Mouse (Mus musculus) B cell, adult 2 months (primary cell): ENCODE measurements around the gene Maml3.

ENCODE experiments used
- DNase-seq, 2 experiments: peaks; one replicate each; pipeline ENCODE4 v3.0.0; 2022

The Maml3 gene

DNA sequence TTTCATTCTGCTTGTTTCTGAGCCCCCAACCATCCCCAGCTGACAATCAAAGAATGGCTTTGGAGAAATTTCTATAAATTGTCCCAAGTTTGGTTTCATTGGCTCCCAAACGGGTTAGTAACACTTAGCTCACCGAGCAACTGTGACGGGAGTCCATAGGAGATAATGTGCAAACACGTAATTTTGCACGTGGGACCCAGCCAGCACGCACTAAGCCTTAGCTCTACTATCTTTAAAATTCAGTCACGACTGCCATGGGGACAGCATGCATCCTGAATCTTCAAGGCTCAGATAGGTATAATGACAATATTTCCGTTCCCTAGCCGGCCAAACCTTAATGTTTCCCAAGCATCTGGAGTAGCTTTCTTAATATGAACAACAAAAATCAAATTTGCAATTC lies 243.2 kb downstream of the Maml3 start:
- no peak for DNase-seq

DNA sequence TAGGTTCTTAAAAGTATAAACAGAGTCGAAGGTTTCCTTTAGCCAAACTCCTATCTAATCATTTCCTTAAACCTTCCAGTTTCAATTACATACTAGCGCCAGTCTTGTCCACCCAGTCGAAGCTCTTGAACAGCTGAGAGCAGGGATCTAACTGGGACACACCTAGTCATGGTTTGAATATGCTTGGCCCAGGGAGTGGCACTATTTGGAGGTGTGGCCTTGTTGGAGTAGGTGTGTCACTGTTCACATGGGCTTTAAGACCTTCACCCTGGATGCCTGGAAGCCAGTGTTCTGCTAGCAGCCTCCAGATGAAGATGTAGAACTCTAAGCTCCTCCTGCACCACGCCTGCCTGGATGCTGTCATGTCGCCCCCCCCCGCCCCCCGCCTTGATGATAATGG lies 244.4 kb downstream of the Maml3 start:
- DNase-seq: no peak

DNA sequence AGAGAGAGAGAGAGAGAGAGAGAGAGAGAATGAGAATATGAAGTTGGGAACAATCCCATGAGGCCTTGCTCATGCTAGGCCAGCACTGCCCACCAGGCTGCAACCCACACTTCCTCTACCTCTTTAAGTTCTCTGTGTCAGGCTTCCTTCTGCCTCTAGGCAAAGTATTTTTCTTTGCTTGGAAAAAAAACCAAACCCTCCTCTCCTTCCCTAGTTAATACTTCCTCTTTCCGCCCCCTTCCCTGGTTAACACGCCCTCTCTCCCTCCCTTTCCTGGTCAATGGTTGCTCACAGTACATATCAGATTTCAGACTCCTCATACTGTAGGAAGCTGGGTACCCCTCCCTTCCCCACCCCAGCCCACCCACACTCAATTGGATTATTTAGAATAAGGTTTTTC lies 245.7 kb downstream of the Maml3 start:
- peak in 1 of 2 experiments; percentile 5 for DNase-seq

DNA sequence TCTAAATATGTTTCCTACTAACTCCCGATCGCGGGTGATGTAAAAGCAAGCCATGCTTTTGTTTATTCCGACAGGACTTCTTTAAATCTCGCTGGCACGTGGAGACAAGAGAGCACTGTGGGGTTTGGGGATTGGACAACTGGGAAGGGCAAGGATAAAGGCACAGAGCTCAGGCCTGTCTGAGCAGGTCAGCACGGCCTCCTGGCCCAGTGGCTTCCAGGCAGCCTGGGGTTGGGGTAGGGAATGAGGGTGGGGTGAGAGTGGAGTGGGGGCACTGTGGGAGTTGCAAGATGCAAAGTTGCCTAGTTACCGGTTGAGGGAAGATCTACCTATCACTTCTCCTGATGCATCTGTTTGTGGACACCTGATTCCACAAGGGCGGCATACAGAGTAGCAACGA lies 250.7 kb downstream of the Maml3 start:
- DNase-seq: no peak

DNA sequence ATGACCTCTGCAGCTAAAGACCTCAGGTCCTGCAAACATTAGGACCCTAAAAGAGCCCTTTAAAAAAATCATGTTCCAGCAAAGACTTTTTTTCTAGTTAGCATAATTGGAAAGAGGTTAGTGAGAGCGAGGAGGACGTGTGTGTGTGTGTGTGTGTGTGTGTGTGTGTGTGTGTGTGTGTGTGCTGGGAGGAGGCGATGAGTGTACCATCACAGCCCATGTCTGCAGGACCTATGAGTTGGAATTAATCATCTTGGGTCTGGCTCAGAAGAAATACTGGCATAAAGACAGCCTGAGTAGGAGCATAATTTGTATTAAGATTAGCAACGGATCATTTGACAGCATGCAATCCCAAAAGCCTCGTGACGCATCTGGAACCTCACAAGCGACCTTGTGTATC lies 251.3 kb downstream of the Maml3 start:
- DNase-seq: no peak

DNA sequence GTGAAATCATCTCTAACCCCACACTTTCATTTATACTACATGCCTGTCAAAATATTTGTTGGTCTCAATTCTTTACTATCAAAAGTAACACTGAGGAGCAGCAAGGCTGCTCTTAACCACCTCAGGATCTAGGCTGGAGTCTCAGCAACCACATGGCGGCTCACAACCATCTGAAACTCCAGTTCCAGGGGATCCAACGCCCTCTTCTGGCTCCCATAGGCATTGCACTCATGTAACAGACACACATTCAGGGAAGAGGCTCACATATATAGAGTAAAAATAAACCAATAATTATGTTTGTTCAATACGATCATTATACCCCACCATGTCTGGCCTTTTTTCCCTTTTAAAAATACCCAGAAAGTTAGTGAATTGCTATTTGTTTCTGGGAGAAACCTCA lies 252.2 kb downstream of the Maml3 start:
- peak in 1 of 2 experiments; percentile 4 for DNase-seq

DNA sequence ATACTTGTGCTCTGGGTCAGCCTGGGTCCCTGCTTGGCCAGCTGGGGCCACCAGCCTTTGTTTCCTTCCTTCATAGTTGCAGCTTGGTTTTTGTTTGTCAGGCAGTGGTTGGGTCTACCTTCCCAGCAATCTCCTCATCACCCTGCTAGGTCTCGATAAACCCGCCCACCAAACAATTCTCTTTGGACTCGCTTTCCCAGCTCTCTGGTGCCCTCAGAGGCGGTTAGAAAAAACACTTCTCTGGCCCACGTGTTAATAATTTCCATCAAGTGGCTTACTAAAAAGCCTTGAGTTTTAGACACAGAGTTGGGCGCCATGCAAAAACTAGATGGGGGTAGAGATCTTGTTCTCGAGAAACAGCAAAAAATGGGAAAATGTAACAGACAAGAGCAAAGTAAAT lies 253.3 kb downstream of the Maml3 start:
- no peak for DNase-seq

DNA sequence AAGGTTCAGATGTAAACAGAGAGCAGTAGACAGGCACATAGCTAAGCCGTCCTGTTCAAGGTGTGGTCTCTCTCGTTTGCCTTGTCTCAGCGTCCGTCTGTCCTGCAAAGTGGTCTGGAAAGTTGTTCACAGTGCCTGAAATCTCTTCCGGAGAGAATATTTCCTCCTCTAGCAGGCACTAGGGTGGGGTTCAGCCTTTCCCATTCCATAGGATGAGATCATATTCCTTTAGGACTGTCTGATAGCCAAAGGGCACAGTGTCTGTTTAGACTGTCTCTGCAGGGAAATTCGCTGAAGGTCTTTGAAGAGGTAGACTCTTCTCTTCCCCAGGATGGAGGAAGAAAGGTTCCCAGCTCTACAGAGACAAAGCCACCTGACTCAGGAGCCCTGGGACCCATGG lies 255.4 kb downstream of the Maml3 start:
- DNase-seq: no peak

DNA sequence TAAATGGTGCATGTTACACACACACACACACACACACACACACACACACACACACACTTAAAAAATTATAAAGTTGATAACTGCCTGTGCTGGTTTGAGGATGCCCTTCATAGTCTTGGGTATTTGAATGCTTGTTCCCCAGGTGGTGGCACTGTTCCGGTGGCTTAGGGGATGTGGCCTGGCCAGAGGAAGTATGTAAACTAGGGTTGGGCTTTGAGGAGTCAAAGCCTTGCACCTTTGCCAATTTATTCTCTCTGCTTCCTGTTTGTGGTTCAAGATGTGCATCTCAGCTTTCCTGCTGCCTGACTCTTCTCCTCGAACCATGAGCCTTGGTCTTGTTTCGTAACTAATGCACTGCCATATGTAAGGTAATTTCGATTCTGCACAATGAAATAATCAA lies 257.6 kb downstream of the Maml3 start:
- peak; percentile 20 to 34 for DNase-seq

DNA sequence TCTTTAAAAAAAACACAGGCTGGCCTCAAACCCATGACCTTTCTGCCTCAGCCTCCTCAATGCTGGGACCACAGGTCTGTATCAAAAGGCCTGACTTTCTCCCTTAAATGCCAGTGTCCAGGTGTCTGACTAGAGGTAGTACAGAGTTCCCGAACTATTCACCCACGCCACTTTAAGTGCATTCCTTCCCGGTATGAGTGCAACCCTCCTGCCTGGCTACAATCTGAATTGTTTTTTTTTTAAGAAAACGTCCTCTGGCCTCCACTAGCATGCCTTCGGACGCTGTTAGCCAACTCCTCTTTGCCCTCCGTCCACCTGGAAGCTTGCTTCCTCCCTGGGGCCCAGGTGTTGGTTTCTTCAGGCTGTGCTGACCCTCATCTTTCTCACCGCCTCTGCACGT lies 260.6 kb downstream of the Maml3 start:
- no peak for DNase-seq

DNA sequence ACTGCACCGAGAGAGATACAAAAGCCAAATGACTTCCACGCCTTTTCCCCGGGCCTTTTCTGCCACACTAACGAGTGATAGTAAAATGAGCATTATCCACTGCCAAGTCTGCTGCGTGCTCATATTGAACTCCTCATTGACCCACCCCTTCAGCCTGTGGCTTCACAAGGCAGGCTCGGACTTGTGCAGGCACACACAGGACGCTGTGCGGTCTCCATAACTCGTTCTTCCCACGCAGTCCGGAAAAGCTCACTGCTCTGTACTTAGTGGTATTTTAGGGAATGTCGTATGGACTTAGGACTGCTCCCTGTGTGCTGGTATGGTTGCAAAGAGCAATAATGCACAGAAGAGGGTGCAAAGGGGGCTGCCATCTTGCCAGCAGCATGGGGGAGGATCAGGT lies 262.7 kb downstream of the Maml3 start:
- DNase-seq: no peak

DNA sequence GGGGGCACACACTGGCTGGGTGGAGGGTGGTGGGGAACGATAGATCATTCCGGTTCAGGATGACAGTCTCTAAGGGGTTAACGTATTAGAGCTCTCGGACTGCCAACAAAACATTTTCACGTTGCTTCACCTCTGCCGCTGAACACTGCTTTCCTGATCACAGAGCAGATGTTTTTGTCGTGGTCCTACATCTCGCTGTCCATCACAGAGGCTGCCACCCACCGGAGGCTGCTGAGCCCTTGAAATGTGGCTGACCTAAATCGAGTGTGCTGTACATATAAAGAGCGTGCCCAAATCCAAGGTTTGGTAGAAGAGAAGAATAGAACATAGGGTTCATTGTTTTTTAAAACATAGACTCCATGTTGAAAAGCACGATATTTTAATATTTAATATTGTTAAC lies 263.3 kb downstream of the Maml3 start:
- DNase-seq: no peak

DNA sequence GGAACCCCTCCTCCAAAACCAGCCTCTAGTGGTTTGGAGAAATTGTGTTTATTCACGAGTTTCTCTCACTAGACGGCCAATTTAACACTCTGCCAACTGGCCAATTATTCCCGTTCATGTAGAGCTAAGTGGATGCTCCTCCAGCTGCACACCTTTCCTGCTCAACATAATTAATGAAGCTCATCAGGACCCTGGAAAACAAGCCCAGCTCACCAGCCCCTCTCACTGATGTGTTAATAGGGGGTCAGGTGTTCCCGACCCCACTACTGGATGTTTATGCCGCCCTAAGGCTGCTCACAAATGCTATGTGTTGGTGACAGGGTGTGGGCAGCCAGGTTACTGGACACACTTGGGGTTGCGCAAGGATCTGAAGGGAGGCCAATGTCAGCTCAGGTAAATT lies 263.7 kb downstream of the Maml3 start:
- DNase-seq: no peak

DNA sequence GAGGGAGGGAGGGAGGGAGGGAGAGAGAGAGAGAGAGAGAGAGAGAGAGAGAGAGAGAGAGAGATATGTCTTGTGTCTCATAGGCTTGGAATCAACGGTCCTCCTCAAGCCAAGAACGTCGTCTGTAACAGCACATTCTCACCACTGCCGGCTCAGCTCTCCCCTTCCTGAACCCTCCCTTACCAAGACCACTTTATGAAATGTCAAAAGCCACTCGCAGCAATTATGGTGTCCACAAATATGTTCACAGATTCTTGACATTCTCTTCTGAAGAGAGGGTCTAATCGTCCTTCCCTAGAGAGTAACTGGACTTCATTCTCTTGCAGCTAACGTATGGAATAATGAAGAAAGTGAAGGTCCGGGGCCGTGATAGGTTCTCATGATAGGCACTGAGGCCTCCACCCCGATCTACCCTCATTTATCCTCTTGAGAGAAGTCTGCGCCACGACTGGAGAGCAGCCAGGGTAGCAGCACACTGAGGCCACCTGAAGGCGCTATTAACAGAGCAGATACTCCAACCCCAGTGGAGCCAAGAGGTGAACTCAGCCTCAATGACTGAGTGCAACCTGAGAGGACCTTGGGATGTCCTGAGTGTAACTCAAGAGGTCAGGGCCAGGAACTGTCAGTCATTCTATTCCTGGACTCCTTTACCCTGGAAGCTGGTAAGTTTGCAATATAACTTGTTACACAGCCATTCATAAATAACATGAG lies 264.6 kb downstream of the Maml3 start:
- no peak for DNase-seq

DNA sequence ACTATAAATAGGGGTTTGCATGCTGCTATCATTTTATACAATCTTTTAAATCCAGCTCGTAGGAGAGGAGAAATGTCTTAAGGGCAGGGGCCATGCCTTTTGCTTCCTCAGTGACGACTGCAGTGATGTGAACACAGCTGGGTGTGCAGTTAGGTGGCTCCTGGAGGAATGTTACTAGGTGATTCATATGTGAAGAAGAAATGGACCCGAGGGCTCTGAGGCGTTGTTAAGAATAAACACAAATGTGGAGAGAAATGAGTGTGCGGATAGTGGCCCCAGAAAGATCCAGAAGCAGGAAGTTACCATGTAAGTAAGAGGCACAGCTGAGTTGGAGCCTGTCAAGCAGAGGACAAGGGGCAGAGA lies 265.5 kb downstream of the Maml3 start:
- no peak for DNase-seq

DNA sequence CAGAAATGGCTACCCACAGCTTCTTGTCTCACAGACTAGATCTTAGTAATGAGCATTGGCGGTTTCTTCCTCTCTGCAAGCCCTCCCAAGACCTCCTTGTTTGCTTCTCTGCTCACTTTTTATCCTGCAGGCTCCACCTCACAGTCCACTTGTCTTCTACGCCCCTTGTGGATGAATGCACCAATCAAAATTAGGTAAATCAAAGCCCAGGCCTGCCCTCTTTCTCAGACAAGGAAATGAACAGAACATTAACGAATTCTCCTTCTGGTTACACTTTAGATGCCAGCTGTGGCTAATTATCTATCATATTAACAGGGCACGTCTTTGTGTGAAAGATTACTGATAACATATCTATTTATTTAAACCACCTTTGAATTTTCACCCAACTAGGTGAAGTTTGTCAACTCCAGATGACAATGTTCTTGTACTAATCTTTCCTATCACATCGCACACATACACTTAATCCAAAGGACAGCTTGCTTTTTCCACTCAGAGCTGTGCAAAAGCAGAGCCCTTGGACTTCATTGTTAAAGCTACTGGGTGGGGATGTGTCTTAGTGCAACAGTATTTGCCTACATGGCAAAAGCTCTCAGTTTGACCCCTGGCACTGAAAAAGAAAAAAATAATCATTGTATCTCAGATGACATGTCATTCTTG lies 266.1 kb downstream of the Maml3 start:
- DNase-seq: no peak

DNA sequence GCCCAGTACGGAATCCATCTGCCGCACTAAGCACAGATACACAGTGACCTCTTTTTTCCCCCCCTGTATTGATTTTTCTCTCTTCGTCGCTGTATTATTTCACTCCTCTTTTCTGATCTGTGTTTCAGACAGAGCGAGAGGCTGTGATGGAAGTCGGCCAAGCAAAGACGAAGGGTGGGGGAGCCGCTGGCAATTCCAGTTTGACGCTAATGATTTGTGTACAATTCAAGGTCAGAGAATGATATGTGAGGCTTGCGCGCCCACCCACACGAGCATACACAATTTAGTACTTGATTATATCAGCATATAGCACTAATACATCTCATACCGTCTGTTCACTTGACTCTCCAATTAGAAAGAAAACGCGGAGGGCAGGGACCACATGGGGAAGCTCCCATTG lies 271.9 kb downstream of the Maml3 start:
- DNase-seq: no peak

DNA sequence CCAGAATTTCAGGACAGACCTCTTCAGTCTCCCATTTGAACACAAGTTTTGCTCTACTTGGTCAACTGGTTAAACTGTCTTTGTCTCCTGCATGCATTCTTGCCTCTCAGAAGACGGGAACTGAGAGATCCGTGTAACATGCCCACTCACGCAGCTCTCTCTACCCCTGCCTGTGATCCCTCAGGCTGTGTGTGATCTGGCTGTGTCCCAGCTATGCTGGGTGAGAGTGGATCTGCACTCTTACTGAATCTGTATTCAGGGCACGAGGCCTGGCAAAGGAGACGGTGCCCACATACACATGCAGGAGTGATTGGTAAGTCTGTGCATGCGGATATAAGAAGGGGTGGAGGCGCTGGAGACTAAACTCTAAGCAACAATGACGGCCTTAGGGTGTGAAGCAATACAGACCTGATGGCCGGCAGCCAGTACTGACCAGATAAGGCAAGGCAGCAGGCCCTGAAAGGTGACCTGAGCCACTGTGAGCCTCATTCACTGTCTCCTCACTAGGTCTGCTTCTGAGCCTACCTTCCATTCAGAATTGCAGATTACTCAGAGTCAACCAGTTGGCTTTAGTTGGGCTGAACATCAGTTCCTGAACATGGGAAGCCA lies 274.0 kb downstream of the Maml3 start:
- DNase-seq: no peak

DNA sequence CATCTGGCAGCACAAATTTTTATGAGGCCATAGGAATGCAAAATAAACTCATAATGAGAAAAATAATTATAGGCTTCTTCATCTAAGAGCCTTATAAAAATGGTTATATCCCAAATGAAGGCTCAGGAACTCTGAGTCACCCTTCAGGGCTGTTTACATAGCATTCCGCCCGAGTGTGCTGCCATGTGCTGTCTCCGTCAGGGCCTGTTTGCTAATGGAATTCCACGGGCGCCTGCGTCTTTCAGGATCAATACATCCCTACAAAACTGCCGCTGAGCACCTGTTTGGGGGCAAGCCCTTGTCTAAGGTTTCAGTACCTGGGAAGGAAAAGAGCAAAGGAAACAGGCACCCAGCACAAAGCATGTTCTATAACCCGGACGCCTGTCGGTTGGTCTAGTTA lies 279.3 kb downstream of the Maml3 start:
- DNase-seq: no peak

DNA sequence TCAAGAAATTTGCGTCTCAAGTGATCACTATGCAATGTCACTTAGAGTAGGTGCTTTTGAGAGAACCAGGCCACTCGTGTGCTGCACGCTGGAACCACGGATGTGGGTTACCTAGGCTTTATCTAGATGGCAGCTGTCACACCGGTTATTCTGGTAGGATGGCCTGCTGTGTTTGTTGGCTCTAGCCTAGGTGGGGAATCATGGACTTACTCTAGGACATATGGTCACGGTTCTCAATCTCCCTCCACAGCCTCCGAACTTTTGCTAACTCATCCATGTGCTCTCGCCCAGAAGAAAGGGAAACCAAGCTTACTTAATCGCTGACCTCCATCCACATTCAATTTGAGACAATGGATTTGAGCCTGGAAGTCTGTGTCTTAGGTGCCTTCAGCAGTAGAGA lies 280.4 kb downstream of the Maml3 start:
- DNase-seq: no peak

DNA sequence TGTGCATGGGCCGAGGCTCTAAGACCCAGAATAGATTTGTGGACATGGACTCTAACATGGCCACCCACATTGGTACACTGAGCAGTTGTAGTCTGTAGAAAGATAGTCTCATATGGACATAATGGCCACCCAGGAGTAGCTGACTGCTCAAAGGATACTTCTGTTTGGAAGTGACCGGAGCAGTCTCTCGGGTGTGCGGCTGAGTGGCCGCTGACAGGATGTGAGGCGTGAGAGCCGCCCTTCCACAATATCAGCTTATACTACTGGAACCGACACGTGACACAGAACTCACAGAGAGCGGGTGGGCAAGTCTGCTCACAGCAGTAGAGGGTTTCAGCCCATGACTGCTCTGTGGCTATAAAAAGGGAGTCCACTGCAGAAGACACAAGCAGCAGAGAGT lies 283.3 kb downstream of the Maml3 start:
- DNase-seq: no peak

DNA sequence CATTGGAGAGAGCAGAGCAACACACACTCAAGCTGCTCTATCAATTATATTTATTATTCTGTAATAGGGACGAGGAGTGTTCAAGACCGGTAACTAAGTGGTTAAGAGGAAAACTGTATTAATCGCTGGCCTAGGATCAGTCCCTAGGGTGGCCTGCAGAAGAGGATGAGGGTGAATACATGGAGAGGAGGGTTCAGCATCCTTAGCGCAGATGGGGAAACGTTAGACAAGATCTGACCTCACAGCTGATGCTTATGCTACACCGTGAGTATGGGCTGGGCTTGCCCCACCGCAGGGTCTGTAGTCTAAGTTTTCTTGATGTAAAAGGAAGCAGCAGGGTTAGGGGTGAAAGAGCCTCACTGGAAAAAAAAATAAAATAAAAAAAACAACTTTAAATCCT lies 285.8 kb downstream of the Maml3 start:
- no peak for DNase-seq

DNA sequence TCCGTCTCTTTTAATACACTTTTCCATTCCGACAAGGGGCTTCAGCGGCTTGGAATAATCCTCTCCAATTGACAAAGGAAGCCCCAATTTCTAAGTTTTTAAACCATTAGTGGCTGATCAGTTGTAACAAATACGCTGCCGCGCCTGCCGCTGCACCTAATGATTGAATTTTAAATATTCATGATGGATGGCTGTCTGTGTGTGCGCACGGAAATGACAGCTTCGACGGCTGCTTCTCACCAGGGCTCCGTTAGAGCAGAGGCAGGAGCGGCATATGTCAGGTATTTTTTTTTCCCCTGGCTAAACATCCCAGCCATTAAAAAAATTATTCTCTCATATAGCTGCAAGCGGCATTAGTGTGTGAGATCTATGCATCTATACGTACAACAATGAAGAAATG lies 287.0 kb downstream of the Maml3 start:
- DNase-seq: no peak

DNA sequence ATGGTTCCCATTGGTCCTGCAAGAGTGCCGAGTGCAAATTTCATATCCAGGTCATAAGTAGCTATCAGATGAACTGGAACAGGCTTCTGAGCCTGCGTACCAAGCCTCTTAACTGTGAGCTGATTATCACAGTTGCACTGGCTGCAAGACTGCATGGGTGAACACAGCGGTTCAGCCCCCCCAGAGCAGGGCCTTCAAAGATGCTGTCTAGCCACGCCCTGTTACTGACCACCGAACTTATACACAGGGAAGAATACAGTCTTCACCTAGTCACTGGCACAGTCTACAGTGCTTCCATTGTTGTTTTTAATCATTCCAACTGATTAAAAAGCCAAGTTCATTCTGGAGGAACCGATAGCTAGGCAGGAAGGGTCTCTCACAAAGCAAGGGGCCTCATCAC lies 287.5 kb downstream of the Maml3 start:
- no peak for DNase-seq
